Mouse (Mus musculus) brain, embryonic 14.5 days (tissue): ENCODE results near the gene Crtc3. TPM values are rescaled to one million over a fixed set of nuclear protein-coding genes. Genes with fewer than 3 reads are reported as not detected.

Experiments used
- DNase-seq: peaks from one replicate; pipeline ENCODE4 v3.0.0-alpha.2; 2011; ENCODE audit warnings: low read depth
- CTCF ChIP-seq: fragments of 200-500 bp; IDR thresholded peaks from 2 replicates; pipeline ENCODE4 v1.5.1; 2012; ENCODE audit warnings: inconsistent platforms, mild to moderate bottlenecking, moderate library complexity, borderline replicate concordance; ENCODE audit not compliant: insufficient read depth, insufficient read length; ENCODE audit errors: extremely low read depth
- POLR2A ChIP-seq: fragments of 200-500 bp; IDR thresholded peaks from 2 replicates; pipeline ENCODE4 v1.6.1; 2012; ENCODE audit warnings: mild to moderate bottlenecking, inconsistent platforms, borderline replicate concordance; ENCODE audit not compliant: poor library complexity, insufficient read depth, insufficient read length, severe bottlenecking; ENCODE audit errors: extremely low read depth
- polyA plus RNA-seq: library from polyadenylated mRNA; depleted of rRNA; stranded (reverse); fragments of >200 nt; gene quantifications from 2 replicates; pipeline ENCODE4 v1.2.3, GENCODE M21; 2012

Gene Crtc3
- polyA plus RNA-seq, 1 experiment: 18.1 TPM

- TF ChIP-seq POLR2A: no peak
- TF ChIP-seq CTCF: no peak
- no peak for DNase-seq
Measured at GRCm38 (mm10) chr7:80704066-80704465, 15.4 kb upstream of the Crtc3 start.

GRCm38 (mm10) chr7:80702510-80702909 is 13.8 kb upstream of the Crtc3 start:
- TF ChIP-seq CTCF: no peak
- no peak for TF ChIP-seq POLR2A
- DNase-seq: no peak

- DNase-seq: no peak
- no peak for TF ChIP-seq CTCF
- no peak for TF ChIP-seq POLR2A
Measured at GRCm38 (mm10) chr7:80699709-80700108, 11.0 kb upstream of the Crtc3 start.

GRCm38 (mm10) chr7:80698940-80699339 is 10.3 kb upstream of the Crtc3 start:
- TF ChIP-seq CTCF (no peak), POLR2A (no peak)
- no peak for DNase-seq

GRCm38 (mm10) chr7:80697859-80698258 is 9.2 kb upstream of the Crtc3 start:
- TF ChIP-seq POLR2A: no peak
- no peak for TF ChIP-seq CTCF
- DNase-seq: no peak

GRCm38 (mm10) chr7:80696903-80697302 is 8.2 kb upstream of the Crtc3 start:
- no peak for DNase-seq
- TF ChIP-seq CTCF (no peak), POLR2A (no peak)

- TF ChIP-seq CTCF: no peak
- no peak for DNase-seq
Measured at GRCm38 (mm10) chr7:80696334-80696733, 7.7 kb upstream of the Crtc3 start.

GRCm38 (mm10) chr7:80692472-80692871 is 3.8 kb upstream of the Crtc3 start:
- TF ChIP-seq CTCF (no peak), POLR2A (no peak)
- DNase-seq: no peak

- no peak for TF ChIP-seq CTCF
- TF ChIP-seq POLR2A: no peak
- DNase-seq: peak; percentile 73
Measured at GRCm38 (mm10) chr7:80691131-80691530, 2.5 kb upstream of the Crtc3 start.

- DNase-seq: no peak
- TF ChIP-seq CTCF: no peak
- TF ChIP-seq POLR2A: no peak
Measured at GRCm38 (mm10) chr7:80689221-80689591, 529 bp upstream of the Crtc3 start.

GRCm38 (mm10) chr7:80687721-80688555 is 739 bp downstream of the Crtc3 start:
- peak; percentile 85 for DNase-seq
- peak; percentile 22; the same call in 1 of the 2 replicates for TF ChIP-seq CTCF
- TF ChIP-seq POLR2A: no peak; the same call in 1 of the 2 replicates

- no peak for DNase-seq
- TF ChIP-seq POLR2A (no peak), CTCF (no peak)
Measured at GRCm38 (mm10) chr7:80685639-80686038, 3.0 kb downstream of the Crtc3 start.

- DNase-seq: no peak
- TF ChIP-seq POLR2A (no peak), CTCF (no peak)
Measured at GRCm38 (mm10) chr7:80682630-80683029, 6.0 kb downstream of the Crtc3 start.
